Mouse (Mus musculus): ENCODE measurements at regions not wholly inside any gene's neighbourhood (a gene's known extent, or its start where the extent isn't known, plus 50 kb on each side); places are given as distances from the start of the nearest gene placed in this dataset.

DNA sequence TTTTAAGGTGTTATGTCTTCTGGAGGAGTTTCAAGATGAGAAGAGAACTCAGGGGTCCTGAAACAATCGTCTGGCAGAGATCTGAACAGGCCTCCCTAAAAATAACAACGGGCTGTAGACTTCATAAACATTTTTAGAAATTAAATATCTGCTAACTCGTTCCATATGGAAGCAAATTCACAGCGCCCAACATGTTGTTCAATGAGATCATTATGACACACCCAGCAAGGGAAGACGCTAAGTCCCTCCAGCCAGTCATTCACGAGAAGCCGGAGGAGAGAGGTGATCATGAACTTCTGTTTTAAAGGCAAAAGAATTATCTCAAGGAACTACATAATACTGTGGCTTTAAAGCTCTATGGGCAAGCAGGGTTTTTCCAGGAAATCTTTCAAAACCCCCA, 334.8 kb downstream of the Efna5 start:
- no peak for TF ChIP-seq GATA4 (IDR thresholded peaks at IDR 0.05; ENCODE audit: insufficient replicate concordance, low read length)

DNA sequence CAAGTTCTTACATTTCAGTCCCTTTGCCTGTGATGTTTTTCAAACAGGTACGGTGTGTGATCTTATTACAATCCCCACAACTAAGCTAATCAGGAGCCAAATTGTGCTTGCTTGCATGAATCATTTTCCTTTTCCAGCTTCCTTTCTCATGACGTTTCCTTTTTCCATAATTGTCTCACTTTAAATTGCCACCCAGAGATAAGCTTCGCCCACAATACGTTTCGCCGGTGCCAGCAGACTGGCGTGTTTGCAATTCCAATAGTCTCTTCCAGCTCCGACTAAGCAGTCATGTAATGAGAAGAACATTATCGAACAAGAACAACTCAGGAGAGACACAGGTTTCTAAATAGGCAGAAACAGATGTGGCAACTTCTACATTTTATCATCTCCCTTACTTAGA, 335.8 kb downstream of the Efna5 start:
- TF ChIP-seq GATA4 (IDR thresholded peaks at IDR 0.05; ENCODE audit: insufficient replicate concordance, low read length), result 0 out of 2 replicates have a peak, but pooled peaks have one; percentile 26

DNA sequence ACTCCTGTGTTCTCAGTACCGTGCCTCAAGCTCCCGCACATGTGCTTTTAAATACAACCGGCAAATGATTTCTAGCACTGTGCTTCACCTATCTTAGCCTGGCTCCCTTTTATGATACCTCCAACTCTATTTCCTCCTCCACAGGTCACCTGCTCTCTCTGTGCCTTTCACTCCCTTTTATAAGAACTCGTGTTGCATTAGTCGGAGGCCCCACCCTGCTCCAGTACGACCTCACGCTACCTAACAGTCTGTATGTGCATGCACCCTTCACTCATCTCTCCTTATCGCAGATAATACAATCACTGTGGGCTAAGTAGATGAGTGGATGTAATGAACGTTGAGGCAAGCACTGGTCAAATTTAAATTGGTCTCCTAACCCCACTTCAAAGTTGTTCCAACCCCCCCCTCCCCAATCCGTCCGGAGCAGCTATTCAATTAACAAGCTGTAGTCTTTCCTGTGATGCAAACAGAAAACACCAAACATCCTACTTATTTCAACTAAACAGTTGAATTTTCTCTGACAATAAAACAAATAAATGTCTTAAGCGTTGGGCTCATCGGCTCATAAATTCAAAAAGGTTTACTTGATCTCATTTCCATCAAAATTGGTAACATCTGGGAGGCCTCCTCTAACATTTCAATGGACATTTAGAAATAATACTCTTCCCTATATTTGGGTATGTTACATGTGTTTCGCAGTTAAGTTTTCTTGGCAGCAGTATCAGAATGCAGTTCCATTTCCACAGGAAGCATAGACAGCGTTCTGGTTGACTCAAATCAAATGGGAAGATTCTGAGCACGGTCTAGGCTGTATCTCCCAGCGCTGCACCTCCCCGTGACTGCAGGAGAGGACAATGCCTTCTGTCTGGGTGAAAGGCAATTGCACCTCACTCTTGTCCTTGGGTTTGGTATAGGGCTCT, 337.8 kb downstream of the Efna5 start:
- no peak for TF ChIP-seq GATA4 (IDR thresholded peaks at IDR 0.05; ENCODE audit: insufficient replicate concordance, low read length)

DNA sequence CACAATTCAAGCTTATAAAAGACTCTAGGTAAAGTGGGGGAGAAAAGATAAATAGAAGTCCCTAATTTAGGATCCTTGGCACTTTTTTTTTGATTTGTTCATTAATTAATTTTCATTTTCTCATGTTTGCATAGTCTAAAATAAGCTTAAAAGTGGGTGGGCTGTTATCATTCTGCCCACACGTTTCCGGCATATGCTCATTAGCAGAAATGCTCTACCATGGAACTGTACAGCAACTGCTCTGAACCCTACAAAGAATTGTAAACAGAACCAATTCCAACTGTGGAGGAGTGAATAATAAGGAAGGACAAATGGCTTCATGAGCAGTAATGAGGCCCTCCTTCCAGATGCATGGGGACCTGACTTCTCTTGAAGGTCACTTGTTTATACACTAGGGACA, 351.2 kb downstream of the Efna5 start:
- TF ChIP-seq GATA4 (IDR thresholded peaks at IDR 0.05; ENCODE audit: insufficient replicate concordance, low read length), result no peak

DNA sequence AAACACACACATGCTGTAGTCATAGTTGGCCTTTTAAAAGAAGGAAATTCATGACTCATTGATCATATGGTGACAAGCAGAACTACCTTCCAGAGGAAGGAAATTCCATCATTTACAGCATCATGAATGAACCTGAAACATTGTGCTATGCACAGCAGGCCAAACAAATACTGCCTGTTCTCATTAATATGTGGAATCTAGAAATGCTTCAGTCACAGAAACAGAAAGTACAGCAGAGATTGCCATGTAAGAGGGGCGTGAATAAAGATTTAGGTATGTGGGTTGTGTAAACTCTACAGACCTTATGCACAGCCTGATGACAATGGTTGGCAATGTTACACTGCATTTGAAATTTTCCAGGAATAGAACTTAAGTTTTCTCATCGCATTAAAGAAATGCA, 353.6 kb downstream of the Efna5 start:
- no peak for TF ChIP-seq GATA4 (IDR thresholded peaks at IDR 0.05; ENCODE audit: insufficient replicate concordance, low read length)

DNA sequence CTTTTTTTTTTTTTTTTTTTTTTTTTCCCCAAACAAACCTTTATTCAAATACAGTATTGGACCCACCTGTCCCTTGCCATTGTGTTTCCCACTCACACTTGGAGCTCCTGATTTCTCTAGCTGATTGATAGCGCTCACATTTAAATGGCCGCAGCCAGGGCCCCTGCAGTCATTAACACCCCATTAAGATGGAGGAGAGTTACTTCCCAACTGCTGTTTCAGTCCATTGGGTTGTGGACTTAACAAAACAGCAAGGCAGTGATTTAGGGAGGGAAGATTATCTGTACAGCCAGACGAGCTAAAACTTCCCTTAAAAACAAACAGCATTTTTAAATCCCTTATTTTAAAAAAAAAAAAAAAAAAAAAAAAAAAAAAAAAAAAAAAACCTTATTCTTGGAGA, 367.5 kb downstream of the Efna5 start:
- TF ChIP-seq GATA4 (IDR thresholded peaks at IDR 0.05; ENCODE audit: insufficient replicate concordance, low read length), result no peak

DNA sequence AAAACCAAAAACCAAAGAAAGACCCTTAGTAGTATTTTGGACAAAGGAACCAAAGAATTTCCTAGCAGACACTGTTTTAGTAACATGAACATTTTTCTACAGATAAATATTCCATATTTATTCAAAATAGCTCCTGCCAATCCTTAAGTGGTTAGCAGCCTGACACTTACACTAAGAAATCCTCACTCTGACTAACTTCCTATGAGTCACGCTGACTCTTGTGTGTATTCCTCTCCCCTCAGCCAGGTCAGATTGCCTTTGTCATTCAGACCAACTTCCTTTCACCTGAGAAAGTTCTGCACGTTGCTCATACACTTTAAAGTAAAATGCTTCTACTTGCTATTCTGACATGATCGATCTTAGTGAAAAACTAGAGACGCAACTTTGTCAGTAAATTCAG, 370.9 kb downstream of the Efna5 start:
- TF ChIP-seq GATA4 (IDR thresholded peaks at IDR 0.05; ENCODE audit: insufficient replicate concordance, low read length), result no peak

DNA sequence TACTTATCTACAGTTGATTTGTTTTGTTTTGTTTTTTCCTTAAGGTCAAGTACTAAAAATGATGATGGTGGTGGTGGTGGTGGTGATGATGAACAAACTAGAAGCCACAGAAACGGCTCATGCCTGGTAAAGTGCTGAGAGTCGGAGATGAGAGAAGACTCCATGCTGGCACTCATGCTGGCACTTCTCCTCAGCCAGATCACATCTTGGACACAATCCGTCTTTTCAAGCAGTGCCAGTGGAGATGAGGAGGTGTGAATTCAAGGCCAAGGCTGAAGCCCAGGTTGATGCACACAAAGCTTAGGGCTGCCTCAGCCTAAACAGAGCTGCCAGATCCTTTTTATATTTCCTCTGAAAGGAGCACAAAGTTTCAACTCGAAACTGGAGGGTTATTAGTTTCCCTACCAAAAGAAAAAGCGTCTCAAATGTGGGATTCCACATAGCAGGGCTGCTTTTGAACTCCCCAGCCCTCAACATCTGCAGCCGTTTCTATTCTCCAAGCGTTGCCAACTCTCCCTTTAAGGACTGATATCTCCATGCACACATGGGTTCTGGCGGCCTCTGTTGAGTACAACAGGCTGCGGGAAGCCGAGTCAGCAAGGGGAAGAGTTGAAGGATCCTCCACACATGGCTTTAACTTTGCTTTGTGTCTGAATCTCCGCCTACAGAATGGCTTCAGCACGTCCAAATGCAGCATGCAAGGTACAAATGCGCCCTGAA, 373.2 kb downstream of the Efna5 start:
- no peak for TF ChIP-seq GATA4 (IDR thresholded peaks at IDR 0.05; ENCODE audit: insufficient replicate concordance, low read length)

DNA sequence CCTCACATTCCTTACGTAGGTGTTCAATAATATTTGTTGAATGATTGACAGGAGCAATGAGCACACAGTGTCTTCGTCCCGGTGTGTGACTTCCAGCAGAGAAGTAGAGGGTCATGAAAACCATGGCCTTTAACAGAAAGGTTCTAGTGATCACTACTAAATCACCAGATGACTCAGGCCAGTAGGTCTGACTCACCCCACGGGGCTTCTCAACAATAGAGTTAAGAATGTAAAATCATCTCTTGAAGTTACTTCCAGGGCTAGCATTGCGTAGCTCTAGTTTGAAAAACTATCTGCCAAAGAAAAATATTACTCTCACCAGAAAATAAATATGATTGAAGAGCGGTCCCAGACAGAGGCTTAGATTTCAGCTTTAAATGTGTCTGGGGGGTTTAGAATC, 376.4 kb downstream of the Efna5 start:
- no peak for TF ChIP-seq GATA4 (IDR thresholded peaks at IDR 0.05; ENCODE audit: insufficient replicate concordance, low read length)

DNA sequence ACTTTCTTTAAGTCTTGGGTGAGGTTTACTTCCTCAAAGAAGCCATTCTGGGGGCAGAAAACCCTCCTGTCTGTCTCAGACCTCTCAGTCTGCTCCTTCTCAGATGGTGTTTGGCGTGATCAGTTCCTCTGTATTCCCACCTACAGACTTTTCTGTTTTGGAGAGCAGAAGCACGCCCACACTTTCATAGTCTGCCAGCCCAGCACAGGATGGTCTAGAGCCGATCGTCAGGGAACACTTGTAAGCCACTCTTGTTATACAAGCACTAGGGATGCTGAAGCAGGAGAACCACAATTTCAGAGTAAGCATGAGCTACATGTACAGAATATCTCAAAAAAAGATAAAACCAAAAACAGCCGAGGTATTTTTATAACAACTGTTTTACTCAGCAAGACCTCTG, 410.4 kb downstream of the Efna5 start:
- no peak for TF ChIP-seq GATA4 (IDR thresholded peaks at IDR 0.05; ENCODE audit: insufficient replicate concordance, low read length)

DNA sequence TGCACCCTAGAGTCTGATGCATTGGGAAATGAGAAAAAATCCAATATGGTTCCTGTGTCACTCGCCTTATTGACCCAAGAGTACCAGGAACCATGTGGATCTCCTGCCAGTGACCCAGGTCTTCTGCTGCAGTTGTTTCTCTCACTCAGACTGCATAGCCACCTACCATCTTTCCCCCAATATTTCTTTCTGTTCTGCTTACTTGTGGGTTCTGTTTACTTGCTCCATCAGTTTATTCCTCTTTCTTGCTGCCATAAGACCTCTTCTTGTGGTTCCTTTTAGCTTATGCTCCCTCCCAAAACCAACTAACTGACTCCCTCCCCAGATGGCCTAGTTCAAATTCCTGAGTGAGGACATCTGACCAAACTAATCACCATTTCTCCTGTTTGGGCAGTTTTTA, 411.8 kb downstream of the Efna5 start:
- TF ChIP-seq GATA4 (IDR thresholded peaks at IDR 0.05; ENCODE audit: insufficient replicate concordance, low read length), result no peak

DNA sequence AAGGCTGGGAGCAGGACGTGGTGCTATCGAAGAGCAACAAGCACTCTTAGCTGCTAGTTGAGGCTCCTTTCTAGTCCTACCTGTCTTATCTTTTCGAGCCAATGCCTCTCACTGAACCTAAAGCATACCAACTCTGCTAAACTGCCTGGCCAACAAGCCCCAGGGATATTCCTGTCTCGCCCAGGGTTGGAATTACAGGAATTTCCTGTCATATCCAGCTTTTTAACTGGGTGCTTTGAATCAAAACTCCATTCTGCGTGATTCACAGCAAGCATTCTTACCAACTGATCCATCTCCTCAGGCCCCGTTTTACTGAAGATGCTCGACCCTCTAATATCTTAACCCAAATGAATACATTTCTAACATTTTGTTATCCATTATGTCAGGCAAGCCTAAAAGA, 412.3 kb downstream of the Efna5 start:
- no peak for TF ChIP-seq GATA4 (IDR thresholded peaks at IDR 0.05; ENCODE audit: insufficient replicate concordance, low read length)

DNA sequence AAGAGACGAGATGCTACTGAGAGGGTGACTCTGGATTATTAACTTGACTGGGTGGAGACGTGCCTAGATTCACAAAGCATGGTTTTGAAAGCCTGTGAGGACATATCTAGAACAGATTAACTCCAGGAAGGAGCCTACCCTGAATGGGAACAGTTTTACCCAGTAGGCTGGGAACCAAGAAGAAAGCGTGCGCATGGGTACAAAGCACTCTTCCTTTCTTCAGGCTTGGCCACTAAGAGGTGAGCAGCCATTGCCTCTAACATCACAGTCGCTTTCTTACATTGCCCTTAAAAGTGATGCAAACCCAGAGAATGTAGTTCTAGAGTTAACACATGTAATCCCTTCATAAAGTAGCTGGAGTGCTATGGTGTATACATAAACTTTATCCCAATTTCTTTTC, 414.0 kb downstream of the Efna5 start:
- no peak for TF ChIP-seq GATA4 (IDR thresholded peaks at IDR 0.05; ENCODE audit: insufficient replicate concordance, low read length)

DNA sequence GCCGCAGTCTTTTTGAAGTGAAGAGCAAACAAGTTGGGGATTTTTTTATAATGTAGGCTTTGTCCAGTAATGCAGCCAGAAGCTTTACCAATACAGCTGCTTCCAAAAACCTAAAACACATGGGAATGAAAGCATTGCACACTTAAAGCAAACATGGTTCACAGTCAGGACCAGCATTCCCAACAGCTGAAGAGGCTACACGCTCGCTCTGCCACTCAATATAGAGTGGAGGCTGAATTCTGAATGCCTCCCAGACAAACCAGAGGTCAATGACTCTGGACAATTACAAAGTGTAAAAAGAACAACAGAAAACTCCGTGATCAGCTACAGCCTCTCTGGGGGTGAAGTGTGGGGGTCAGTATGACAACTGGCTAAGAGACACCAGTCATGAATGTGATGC, 416.1 kb downstream of the Efna5 start:
- no peak for TF ChIP-seq GATA4 (IDR thresholded peaks at IDR 0.05; ENCODE audit: insufficient replicate concordance, low read length)

DNA sequence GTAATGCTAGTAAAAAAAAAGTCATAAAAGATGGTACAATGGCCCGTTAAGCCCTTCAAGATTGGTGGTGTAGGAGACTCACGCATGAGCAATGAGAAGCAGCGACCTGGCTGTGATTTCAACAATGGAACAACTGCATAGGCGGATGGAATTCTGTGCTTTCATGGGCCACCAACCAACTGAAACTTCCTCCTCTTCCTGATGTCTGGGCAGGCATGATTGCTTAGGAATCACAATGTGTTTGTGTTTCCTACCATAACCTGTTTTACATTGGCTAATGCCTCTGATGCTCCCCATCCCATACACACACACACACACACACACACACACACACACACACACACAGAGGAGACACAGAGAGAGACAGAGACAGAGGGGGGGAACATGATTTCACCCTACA, 416.9 kb downstream of the Efna5 start:
- TF ChIP-seq GATA4 (IDR thresholded peaks at IDR 0.05; ENCODE audit: insufficient replicate concordance, low read length), result no peak

Measured in liver, adult (tissue).